Mouse (Mus musculus): Measurements from ENCODE around the gene Vkorc1l1. TPM values are rescaled to one million over a fixed set of nuclear protein-coding genes. Genes with fewer than 3 reads are reported as not detected.
"Not testable (repeated sequence)": the region's sequence is repeated elsewhere in the genome, so short reads cannot be mapped to it uniquely, and the experiment has no call there.

Vkorc1l1 gene
- polyA plus RNA-seq, 1 experiment, result 32.4 TPM

DNA sequence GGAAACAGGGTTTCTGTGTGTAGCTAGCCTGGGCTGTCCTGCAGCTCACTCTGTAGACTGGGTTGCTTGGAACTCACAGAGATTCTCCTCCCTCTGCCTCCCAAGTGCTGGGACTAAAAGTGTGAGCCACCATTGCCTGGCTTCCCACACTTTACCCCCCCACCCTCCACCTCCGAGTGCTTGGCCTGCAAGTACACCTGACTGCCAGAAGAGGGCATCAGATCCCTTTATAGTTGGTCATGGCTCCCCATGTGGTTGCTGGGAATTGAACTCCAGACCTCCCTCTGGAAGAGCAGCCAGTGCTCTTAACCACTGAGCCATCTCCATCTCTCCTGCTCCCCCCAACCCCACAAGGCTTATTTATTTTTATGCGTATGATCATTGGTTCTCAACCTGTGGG lies 27.7 kb upstream of the Vkorc1l1 start:
- Histone ChIP-seq H3K27me3 (ENCODE audit: control insufficient read depth, insufficient read depth, low read length) (no peaks in the 10 kb centered on the region), H3K27ac (ENCODE audit: insufficient read depth, low read length) (no peak overlapping the region), H3K4me3 (replicated peaks; ENCODE audit: insufficient read depth, low read depth, low read length) (no peak overlapping the region), H3K4me1 (ENCODE audit: control insufficient read depth, insufficient read depth, low read length) (no peaks in the 10 kb centered on the region)
- no peak for TF ChIP-seq POLR2A (IDR thresholded peaks at IDR 0.05; ENCODE audit: borderline replicate concordance, insufficient read depth, low read length)
- TF ChIP-seq CTCF (IDR thresholded peaks at IDR 0.05; ENCODE audit: borderline replicate concordance, insufficient read depth, low read depth, low read length), result peak; percentile 60
- DNase-seq, result peak in 1 of 2 experiments; percentile 15
- 26% methylated on average over 2 of the region's 2 CpGs for WGBS

DNA sequence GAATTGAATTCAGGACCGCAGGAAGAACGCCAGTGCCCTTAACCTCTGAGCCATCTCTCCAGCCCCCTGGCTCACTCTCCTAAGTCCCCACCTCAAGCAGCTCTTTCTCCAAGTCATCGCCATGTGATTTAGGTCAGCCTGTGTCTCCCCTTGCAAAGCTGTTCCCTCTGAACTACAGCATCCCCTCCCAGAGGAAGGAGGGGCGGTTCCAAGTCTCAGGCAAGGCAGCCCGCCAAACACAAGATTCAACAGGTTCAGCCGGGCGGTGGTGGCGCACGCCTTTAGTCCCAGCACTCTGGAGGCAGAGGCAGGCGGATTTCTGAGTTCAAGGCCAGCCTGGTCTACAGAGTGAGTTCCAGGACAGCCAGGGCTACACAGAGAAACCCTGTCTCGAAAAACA lies 26.3 kb upstream of the Vkorc1l1 start:
- H3K4me3 ChIP-seq (replicated peaks; ENCODE audit: insufficient read depth, low read depth, low read length); DNase-seq; H3K27me3 ChIP-seq (ENCODE audit: control insufficient read depth, insufficient read depth, low read length); H3K4me1 ChIP-seq (ENCODE audit: control insufficient read depth, insufficient read depth, low read length); H3K27ac ChIP-seq (ENCODE audit: insufficient read depth, low read length): not testable (repeated sequence)
- 68% methylated on average over 11 of the region's 11 CpGs for WGBS

DNA sequence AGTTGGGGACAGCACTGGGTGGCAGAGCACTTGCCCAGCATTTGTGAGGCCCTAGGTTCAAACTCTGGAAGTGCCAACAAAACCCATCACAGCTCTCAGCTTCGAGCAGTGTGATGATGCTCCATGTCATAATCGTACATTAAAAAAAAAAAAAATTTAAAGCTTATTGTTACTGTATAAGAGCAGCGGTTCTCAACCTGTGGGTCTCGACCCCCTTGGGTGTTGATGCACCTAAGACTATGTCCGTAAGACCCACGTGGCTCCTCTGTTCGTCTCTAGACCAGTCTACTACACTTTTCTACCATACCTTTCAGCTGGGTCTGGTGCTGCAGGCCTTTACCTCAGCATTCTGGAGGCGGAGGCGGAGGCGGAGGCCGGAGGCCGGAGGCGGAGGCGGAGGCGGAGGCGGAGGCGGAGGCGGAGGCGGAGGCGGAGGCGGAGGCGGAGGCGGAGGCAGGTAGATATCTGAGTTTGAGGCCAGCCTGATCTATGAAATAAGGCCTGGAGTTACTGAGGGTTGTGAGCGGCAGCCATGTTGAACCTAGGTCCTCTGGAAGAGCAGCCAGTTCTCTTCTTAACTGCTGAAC lies 23.6 kb upstream of the Vkorc1l1 start:
- Histone ChIP-seq H3K27ac (ENCODE audit: insufficient read depth, low read length) (no peak overlapping the region), H3K27me3 (ENCODE audit: control insufficient read depth, insufficient read depth, low read length) (no peaks in the 10 kb centered on the region), H3K4me3 (replicated peaks; ENCODE audit: insufficient read depth, low read depth, low read length) (no peak overlapping the region), H3K4me1 (ENCODE audit: control insufficient read depth, insufficient read depth, low read length) (no peaks in the 10 kb centered on the region)
- 90% methylated on average over 24 of the region's 24 CpGs for WGBS
- no peak for TF ChIP-seq CTCF (IDR thresholded peaks at IDR 0.05; ENCODE audit: borderline replicate concordance, insufficient read depth, low read depth, low read length)
- TF ChIP-seq POLR2A (IDR thresholded peaks at IDR 0.05; ENCODE audit: borderline replicate concordance, insufficient read depth, low read length), result no peak
- no peak for DNase-seq

DNA sequence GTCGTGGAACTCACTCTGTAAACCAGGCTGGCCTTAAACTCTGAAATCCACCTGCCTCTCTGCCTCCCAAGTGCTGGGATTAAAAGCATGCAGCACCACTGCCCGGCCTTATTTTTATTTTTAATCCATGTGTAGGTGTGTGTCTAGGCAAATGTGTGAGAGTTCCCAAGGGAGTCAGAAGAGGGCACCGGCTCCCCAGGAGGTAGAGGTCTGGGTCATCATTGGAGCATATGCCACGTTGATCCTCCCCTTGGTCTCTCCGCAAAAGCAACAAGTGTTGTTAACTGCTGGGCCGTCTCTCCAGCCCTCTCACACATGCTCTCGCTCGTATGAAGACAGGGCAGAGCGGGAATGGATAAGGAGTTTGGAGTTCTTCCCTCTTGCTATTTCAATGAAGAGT lies 23.0 kb upstream of the Vkorc1l1 start:
- no peak for TF ChIP-seq CTCF (IDR thresholded peaks at IDR 0.05; ENCODE audit: borderline replicate concordance, insufficient read depth, low read depth, low read length)
- TF ChIP-seq POLR2A (IDR thresholded peaks at IDR 0.05; ENCODE audit: borderline replicate concordance, insufficient read depth, low read length), result no peak
- WGBS, result 85% methylated on average over 9 of the region's 9 CpGs
- H3K27ac ChIP-seq (ENCODE audit: insufficient read depth, low read length), result no peak overlapping the region
- H3K27me3 ChIP-seq (ENCODE audit: control insufficient read depth, insufficient read depth, low read length), result no peaks in the 10 kb centered on the region
- no peak overlapping the region for H3K4me3 ChIP-seq (replicated peaks; ENCODE audit: insufficient read depth, low read depth, low read length)
- DNase-seq, result no peak
- no peaks in the 10 kb centered on the region for H3K4me1 ChIP-seq (ENCODE audit: control insufficient read depth, insufficient read depth, low read length)

DNA sequence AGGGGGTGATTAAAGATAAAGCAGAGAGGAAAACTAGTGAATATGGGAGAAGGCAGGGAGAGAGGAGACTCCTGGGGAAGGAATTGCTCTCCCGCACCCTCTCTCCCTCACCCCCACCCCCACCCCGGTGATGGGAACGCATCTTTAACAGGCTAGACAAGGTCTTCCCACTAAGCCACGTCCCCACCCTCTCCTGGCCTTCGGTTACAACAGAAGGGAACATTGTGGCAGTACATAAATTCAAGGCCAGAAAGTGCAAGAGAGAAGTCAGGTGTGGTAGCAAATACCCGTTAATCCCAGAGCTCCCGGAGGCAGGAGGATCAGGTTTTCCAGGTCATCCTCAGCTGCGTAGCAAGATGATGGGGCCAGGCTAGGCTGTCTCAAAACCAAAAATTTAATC lies 22.4 kb upstream of the Vkorc1l1 start:
- TF ChIP-seq POLR2A (IDR thresholded peaks at IDR 0.05; ENCODE audit: borderline replicate concordance, insufficient read depth, low read length) (no peak), CTCF (IDR thresholded peaks at IDR 0.05; ENCODE audit: borderline replicate concordance, insufficient read depth, low read depth, low read length) (no peak)
- WGBS, result 76% methylated on average over 8 of the region's 8 CpGs
- DNase-seq, result no peak
- H3K27ac ChIP-seq (ENCODE audit: insufficient read depth, low read length), result no peak overlapping the region
- no peak overlapping the region for H3K4me3 ChIP-seq (replicated peaks; ENCODE audit: insufficient read depth, low read depth, low read length)
- H3K27me3 ChIP-seq (ENCODE audit: control insufficient read depth, insufficient read depth, low read length), result no peaks in the 10 kb centered on the region
- no peaks in the 10 kb centered on the region for H3K4me1 ChIP-seq (ENCODE audit: control insufficient read depth, insufficient read depth, low read length)

DNA sequence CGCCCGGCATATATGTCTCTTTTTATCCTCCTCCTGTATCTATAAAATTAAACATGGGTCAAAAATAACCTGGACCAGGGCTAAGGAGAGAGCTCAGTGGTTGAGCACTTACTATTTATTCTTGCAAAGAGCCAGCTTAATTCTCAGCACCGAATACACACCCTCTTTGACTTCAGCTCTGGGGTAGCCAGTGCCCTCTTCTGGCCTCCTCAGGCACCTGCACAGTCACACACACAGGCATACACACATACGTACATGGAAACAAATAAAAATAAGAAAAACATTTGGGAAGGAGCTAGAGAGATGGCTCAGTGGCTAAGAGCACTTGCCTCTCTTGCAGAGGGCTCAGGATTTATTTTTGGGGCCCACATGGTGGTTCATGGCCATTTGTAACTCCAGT lies 19.8 kb upstream of the Vkorc1l1 start:
- no peak for DNase-seq
- Histone ChIP-seq H3K4me3 (replicated peaks; ENCODE audit: insufficient read depth, low read depth, low read length) (no peak overlapping the region), H3K27ac (ENCODE audit: insufficient read depth, low read length) (no peak overlapping the region), H3K27me3 (ENCODE audit: control insufficient read depth, insufficient read depth, low read length) (no peaks in the 10 kb centered on the region), H3K4me1 (ENCODE audit: control insufficient read depth, insufficient read depth, low read length) (no peaks in the 10 kb centered on the region)
- TF ChIP-seq CTCF (IDR thresholded peaks at IDR 0.05; ENCODE audit: borderline replicate concordance, insufficient read depth, low read depth, low read length), result no peak
- TF ChIP-seq POLR2A (IDR thresholded peaks at IDR 0.05; ENCODE audit: borderline replicate concordance, insufficient read depth, low read length), result no peak
- 94% methylated on average over 4 of the region's 4 CpGs for WGBS

DNA sequence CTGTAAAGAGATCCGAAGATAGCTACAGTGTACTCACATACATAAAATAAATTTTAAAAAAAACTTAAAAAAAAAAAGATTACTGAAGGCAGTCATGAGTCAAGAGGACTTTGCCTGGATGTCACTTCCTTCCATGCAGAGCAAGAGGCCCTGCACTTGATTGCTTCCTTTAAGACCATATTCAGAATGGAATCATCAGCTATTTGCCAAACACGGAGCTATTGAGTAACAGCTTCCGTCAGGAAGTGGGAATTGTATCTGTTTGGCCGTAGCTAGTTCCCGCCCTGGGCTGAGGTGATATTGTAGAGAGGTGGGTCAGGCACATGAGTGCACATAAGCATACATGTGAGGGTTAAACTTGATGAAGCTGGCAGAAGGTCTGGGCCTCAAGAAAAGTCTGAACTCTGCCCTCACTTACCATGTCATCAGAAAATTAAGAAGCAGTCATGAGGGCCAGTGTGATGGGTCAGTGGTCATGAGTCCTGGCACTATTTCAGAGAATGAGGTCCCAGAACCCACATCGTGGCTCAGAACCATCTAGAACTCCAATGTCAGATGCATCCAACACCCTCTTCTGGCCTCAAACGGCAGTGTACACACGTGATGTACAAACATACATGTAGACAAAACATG lies 16.8 kb upstream of the Vkorc1l1 start:
- Histone ChIP-seq H3K4me1 (ENCODE audit: control insufficient read depth, insufficient read depth, low read length) (no peaks in the 10 kb centered on the region), H3K27ac (ENCODE audit: insufficient read depth, low read length) (no peak overlapping the region), H3K27me3 (ENCODE audit: control insufficient read depth, insufficient read depth, low read length) (no peaks in the 10 kb centered on the region), H3K4me3 (replicated peaks; ENCODE audit: insufficient read depth, low read depth, low read length) (no peak overlapping the region)
- TF ChIP-seq CTCF (IDR thresholded peaks at IDR 0.05; ENCODE audit: borderline replicate concordance, insufficient read depth, low read depth, low read length), result no peak
- no peak for TF ChIP-seq POLR2A (IDR thresholded peaks at IDR 0.05; ENCODE audit: borderline replicate concordance, insufficient read depth, low read length)
- 90% methylated on average over 8 of the region's 8 CpGs for WGBS
- no peak for DNase-seq

DNA sequence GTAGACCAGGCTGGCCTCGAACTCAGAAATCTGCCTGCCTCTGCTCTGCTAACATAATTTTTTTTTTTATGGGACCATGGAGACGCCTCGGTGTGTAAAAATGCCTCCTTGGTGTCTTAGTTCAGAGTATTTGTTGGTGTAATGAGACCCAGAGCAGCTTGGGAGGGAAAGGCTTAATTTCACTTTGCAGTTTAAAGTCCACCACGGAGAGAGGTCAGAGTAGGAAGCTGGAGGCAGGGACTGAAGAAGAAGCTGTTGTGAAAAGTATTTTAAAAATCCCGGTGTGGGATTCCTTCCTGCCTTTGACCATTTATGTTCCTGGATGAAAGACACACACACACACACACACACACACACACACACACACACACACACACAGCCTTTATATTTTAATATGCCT lies 15.8 kb upstream of the Vkorc1l1 start:
- Histone ChIP-seq H3K27ac (ENCODE audit: insufficient read depth, low read length) (no peak overlapping the region), H3K4me1 (ENCODE audit: control insufficient read depth, insufficient read depth, low read length) (no peaks in the 10 kb centered on the region), H3K4me3 (replicated peaks; ENCODE audit: insufficient read depth, low read depth, low read length) (no peak overlapping the region), H3K27me3 (ENCODE audit: control insufficient read depth, insufficient read depth, low read length) (no peaks in the 10 kb centered on the region)
- TF ChIP-seq POLR2A (IDR thresholded peaks at IDR 0.05; ENCODE audit: borderline replicate concordance, insufficient read depth, low read length) (no peak), CTCF (IDR thresholded peaks at IDR 0.05; ENCODE audit: borderline replicate concordance, insufficient read depth, low read depth, low read length) (no peak)
- no peak for DNase-seq
- WGBS, result 78% methylated on average over 5 of the region's 5 CpGs

All from cerebellum, adult 2 months (tissue).